8 mouse cellular contexts compared by ENCODE assay signal in the genomic region with DNA sequence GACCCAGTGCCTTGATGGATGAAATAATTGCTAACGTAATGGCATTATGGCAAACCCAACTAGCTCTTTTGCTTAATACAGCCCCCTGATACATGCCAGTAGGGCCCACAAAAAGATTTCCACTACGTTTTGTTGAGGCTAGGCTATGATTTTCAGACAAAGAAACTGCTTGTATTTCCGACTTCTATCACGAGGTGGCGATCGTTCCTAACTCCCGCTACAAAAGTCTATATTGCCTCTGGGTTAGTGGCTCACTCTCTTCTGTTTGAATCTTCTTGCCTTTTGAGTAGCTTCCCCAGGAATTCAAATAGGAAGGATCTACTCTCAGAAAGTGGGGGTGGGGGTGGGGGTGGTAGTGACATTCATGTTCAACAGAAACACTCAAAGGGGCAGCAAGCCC. TPM values are rescaled to one million over a fixed set of nuclear protein-coding genes. Genes with fewer than 3 reads are reported as not detected.
DNase-seq lines count a peak whose midpoint lies in the region; ATAC-seq and TF ChIP-seq lines count a peak whose summit lies in the region.

No protein-coding gene starts in this region.

- H3K27me3 ChIP-seq in forebrain, embryonic 14.5 days (replicated peaks; ENCODE audit: control insufficient read depth, insufficient read depth, low read length) = no peaks in the 10 kb centered on the region
- H3K27me3 ChIP-seq in forebrain, embryonic 12.5 days = no peaks in the 10 kb centered on the region
- no peaks in the 10 kb centered on the region for H3K27me3 ChIP-seq in thymus, adult 2 months (ENCODE audit: control insufficient read depth, insufficient read depth, low read length)
- H3K27me3 ChIP-seq in liver, embryonic 11.5 days (replicated peaks; ENCODE audit: control insufficient read depth, insufficient read depth, low read length) = no peaks in the 10 kb centered on the region

- TF ChIP-seq CTCF in thymus, adult 2 months (IDR thresholded peaks at IDR 0.05; ENCODE audit: borderline replicate concordance, control insufficient read depth, extremely low read depth, insufficient read depth, low read length, poor library complexity) = no peak

- H3K4me2 ChIP-seq in forebrain, embryonic 14.5 days (ENCODE audit: low read length) = no peak overlapping the region
- no peak overlapping the region for H3K4me2 ChIP-seq in forebrain, embryonic 12.5 days
- no peak overlapping the region for H3K4me2 ChIP-seq in liver, embryonic 11.5 days

- ATAC-seq in forebrain, embryonic 14.5 days = no peak
- no peak for ATAC-seq in forebrain, embryonic 12.5 days (ENCODE audit: low FRiP score)
- ATAC-seq in liver, embryonic 11.5 days (replicated peaks; ENCODE audit: low FRiP score) = no peak

- H3K27ac ChIP-seq in forebrain, embryonic 14.5 days (ENCODE audit: low read depth, low read length) = no peak overlapping the region
- no peak overlapping the region for H3K27ac ChIP-seq in forebrain, embryonic 12.5 days
- no peak overlapping the region for H3K27ac ChIP-seq in thymus, adult 2 months (ENCODE audit: control insufficient read depth, insufficient read depth, low read length)
- no peak overlapping the region for H3K27ac ChIP-seq in liver, embryonic 11.5 days (ENCODE audit: low read depth, low read length)

- no peaks in the 10 kb centered on the region for H3K36me3 ChIP-seq in forebrain, embryonic 14.5 days (ENCODE audit: control insufficient read depth, insufficient read depth, low read length)
- H3K36me3 ChIP-seq in forebrain, embryonic 12.5 days (replicated peaks) = no peaks in the 10 kb centered on the region
- no peaks in the 10 kb centered on the region for H3K36me3 ChIP-seq in thymus, adult 2 months (ENCODE audit: control insufficient read depth, insufficient read depth, low read length)
- no peaks in the 10 kb centered on the region for H3K36me3 ChIP-seq in liver, embryonic 11.5 days (ENCODE audit: control insufficient read depth, insufficient read depth, low read length)

- no peaks in the 10 kb centered on the region for H3K4me1 ChIP-seq in forebrain, embryonic 14.5 days (ENCODE audit: control insufficient read depth, insufficient read depth, low read length)
- no peaks in the 10 kb centered on the region for H3K4me1 ChIP-seq in forebrain, embryonic 12.5 days
- H3K4me1 ChIP-seq in thymus, adult 2 months (replicated peaks; ENCODE audit: control insufficient read depth, insufficient read depth, low read length) = no peaks in the 10 kb centered on the region
- no peaks in the 10 kb centered on the region for H3K4me1 ChIP-seq in liver, embryonic 11.5 days (replicated peaks; ENCODE audit: control insufficient read depth, insufficient read depth, low read length)

- no peaks in the 10 kb centered on the region for H3K9me3 ChIP-seq in forebrain, embryonic 14.5 days (replicated peaks; ENCODE audit: control insufficient read depth, low read length)
- H3K9me3 ChIP-seq in forebrain, embryonic 12.5 days = no peaks in the 10 kb centered on the region
- H3K9me3 ChIP-seq in liver, embryonic 11.5 days (ENCODE audit: control insufficient read depth, low read length) = no peaks in the 10 kb centered on the region

- 4% methylated on average over 7 of the region's 7 CpGs for WGBS in forebrain, embryonic 14.5 days
- WGBS in forebrain, embryonic 12.5 days = 4% methylated on average over 7 of the region's 7 CpGs
- WGBS in thymus, adult 2 months = 6% methylated on average over 7 of the region's 7 CpGs
- 5% methylated on average over 7 of the region's 7 CpGs for WGBS in liver, embryonic 11.5 days

- peak; percentile 79 for DNase-seq in forebrain, embryonic 14.5 days (ENCODE audit: low spot score)
- peak; percentile 41 for DNase-seq in thymus, adult 2 months
- DNase-seq in thymus, adult 18-20 months = no peak
- peak; percentile 31 to 56 for DNase-seq in cerebellum, postnatal 36 days
- peak; percentile 52 for DNase-seq in induced T-regulatory cell, adult 2 months (ENCODE audit: low read depth)
- peak; percentile 36 for DNase-seq in liver, embryonic 11.5 days (ENCODE audit: low spot score)
- DNase-seq in skeletal muscle tissue, adult 2 months (ENCODE audit: low read depth, low spot score) = peak; percentile 5

- no peak for TF ChIP-seq POLR2A in thymus, adult 2 months (IDR thresholded peaks at IDR 0.05; ENCODE audit: control insufficient read depth, extremely low read depth, insufficient read depth, low read length, poor library complexity)

- H3K9ac ChIP-seq in forebrain, embryonic 14.5 days (ENCODE audit: low read length) = no peak overlapping the region
- no peak overlapping the region for H3K9ac ChIP-seq in forebrain, embryonic 12.5 days
- no peak overlapping the region for H3K9ac ChIP-seq in liver, embryonic 11.5 days (ENCODE audit: low read depth, low read length)

- H3K4me3 ChIP-seq in forebrain, embryonic 14.5 days (ENCODE audit: low read depth, low read length) = no peak overlapping the region
- no peak overlapping the region for H3K4me3 ChIP-seq in forebrain, embryonic 12.5 days (replicated peaks)
- no peak overlapping the region for H3K4me3 ChIP-seq in thymus, adult 2 months (ENCODE audit: control insufficient read depth, insufficient read depth, low read length)
- no peak overlapping the region for H3K4me3 ChIP-seq in liver, embryonic 11.5 days (ENCODE audit: low read depth, low read length)

RNA-seq across cellular contexts. Expression of a gene that starts 18.9 kb away (rescaled TPM):
- polyA plus RNA-seq in forebrain, embryonic 14.5 days (2014; fragmentation: Nextera tagmentation; extraction: Ambion mirVana) = not detected in 2 replicates
- polyA plus RNA-seq in forebrain, embryonic 12.5 days (2016; fragmentation: Nextera tagmentation; extraction: Ambion mirVana) = not detected in 2 replicates
- 0.09 TPM in 1 of 2 replicates, not detected in the other for polyA plus RNA-seq in thymus, adult 2 months (2012; rRNA removed)
- polyA plus RNA-seq in liver, embryonic 11.5 days (2014; fragmentation: Nextera tagmentation; extraction: Ambion mirVana) = not detected in 2 replicates

RNA-seq across cellular contexts. Expression of a gene that starts 23.3 kb away (rescaled TPM):
- polyA plus RNA-seq in forebrain, embryonic 14.5 days (2014; fragmentation: Nextera tagmentation; extraction: Ambion mirVana) = 94.9 and 97.6 TPM in 2 replicates
- 73.1 and 76.4 TPM in 2 replicates for polyA plus RNA-seq in forebrain, embryonic 12.5 days (2016; fragmentation: Nextera tagmentation; extraction: Ambion mirVana)
- polyA plus RNA-seq in thymus, adult 2 months (2012; rRNA removed) = 30.2 and 31.9 TPM in 2 replicates
- 56.7 and 59.0 TPM in 2 replicates for polyA plus RNA-seq in liver, embryonic 11.5 days (2014; fragmentation: Nextera tagmentation; extraction: Ambion mirVana)

Comparison
In these comparisons a context has a peak if more than half of its experiments do, and no peak if none do; other contexts are left out.
1. DNase-seq: peak in forebrain, embryonic 14.5 days (single experiment), thymus, adult 2 months (single experiment), cerebellum, postnatal 36 days (2 of 2), induced T-regulatory cell, adult 2 months (single experiment), liver, embryonic 11.5 days (single experiment) and skeletal muscle tissue, adult 2 months (single experiment); none in thymus, adult 18-20 months (0 of 2).